Mouse (Mus musculus): ENCODE measurements around the gene Clstn3.

DNA sequence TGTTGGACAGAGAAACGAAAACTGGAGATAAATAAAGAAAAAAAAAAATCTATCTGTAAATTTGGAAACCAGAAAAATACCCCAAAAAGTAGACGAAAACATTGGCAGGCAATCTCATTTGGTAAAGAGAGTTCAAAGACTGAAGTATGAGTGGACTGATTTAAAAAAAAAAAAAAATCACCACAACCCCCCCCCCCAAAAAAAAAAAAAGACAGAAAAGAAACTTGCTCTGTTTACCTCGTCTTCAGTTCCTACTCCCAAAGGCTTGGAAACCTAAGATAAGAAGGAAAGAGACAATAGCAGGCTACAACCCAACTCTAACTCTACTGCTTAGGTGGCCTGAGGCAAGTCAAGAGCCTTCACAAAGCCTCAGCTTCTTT, 50.8 kb downstream of the Clstn3 start:
- TF ChIP-seq CTCF (IDR thresholded peaks at IDR 0.05; ENCODE audit: control insufficient read depth, insufficient read depth, low read length), result no peak
- no peak for TF ChIP-seq POLR2A (IDR thresholded peaks at IDR 0.05; ENCODE audit: borderline replicate concordance, control insufficient read depth, low read depth, low read length)

Data from bone marrow, adult 2 months (tissue).